Mouse (Mus musculus): ENCODE results near the gene Mesd. TPM values are rescaled to one million over a fixed set of nuclear protein-coding genes. Genes with fewer than 3 reads are reported as not detected.

The Mesd gene
- polyA plus RNA-seq, 1 experiment, result 26.3 TPM

GRCm38 (mm10) chr7:83896077-83896740 lies 11.9 kb downstream of the Mesd start:
- no peak for DNase-seq (ENCODE audit: low read depth)
- TF ChIP-seq CTCF (IDR thresholded peaks at IDR 0.05; ENCODE audit: borderline replicate concordance, extremely low read depth, insufficient read depth, insufficient read length) (no peak), POLR2A (IDR thresholded peaks at IDR 0.05; ENCODE audit: borderline replicate concordance, extremely low read depth, insufficient read depth, insufficient read length, poor library complexity, severe bottlenecking) (no peak)

- DNase-seq (ENCODE audit: low read depth), result no peak
- TF ChIP-seq CTCF (IDR thresholded peaks at IDR 0.05; ENCODE audit: borderline replicate concordance, extremely low read depth, insufficient read depth, insufficient read length) (no peak), POLR2A (IDR thresholded peaks at IDR 0.05; ENCODE audit: borderline replicate concordance, extremely low read depth, insufficient read depth, insufficient read length, poor library complexity, severe bottlenecking) (no peak)
Observed at GRCm38 (mm10) chr7:83898267-83898666, 14.0 kb downstream of the Mesd start.

GRCm38 (mm10) chr7:83900519-83900918 lies 16.3 kb downstream of the Mesd start:
- no peak for DNase-seq (ENCODE audit: low read depth)
- TF ChIP-seq CTCF (IDR thresholded peaks at IDR 0.05; ENCODE audit: borderline replicate concordance, extremely low read depth, insufficient read depth, insufficient read length), result no peak
- TF ChIP-seq POLR2A (IDR thresholded peaks at IDR 0.05; ENCODE audit: borderline replicate concordance, extremely low read depth, insufficient read depth, insufficient read length, poor library complexity, severe bottlenecking), result no peak

GRCm38 (mm10) chr7:83901425-83901824 lies 17.2 kb downstream of the Mesd start:
- DNase-seq (ENCODE audit: low read depth), result no peak
- no peak for TF ChIP-seq POLR2A (IDR thresholded peaks at IDR 0.05; ENCODE audit: borderline replicate concordance, extremely low read depth, insufficient read depth, insufficient read length, poor library complexity, severe bottlenecking)
- TF ChIP-seq CTCF (IDR thresholded peaks at IDR 0.05; ENCODE audit: borderline replicate concordance, extremely low read depth, insufficient read depth, insufficient read length), result no peak

- DNase-seq (ENCODE audit: low read depth), result no peak
- TF ChIP-seq CTCF (IDR thresholded peaks at IDR 0.05; ENCODE audit: borderline replicate concordance, extremely low read depth, insufficient read depth, insufficient read length) (no peak), POLR2A (IDR thresholded peaks at IDR 0.05; ENCODE audit: borderline replicate concordance, extremely low read depth, insufficient read depth, insufficient read length, poor library complexity, severe bottlenecking) (no peak)
Observed at GRCm38 (mm10) chr7:83902296-83903145, 18.3 kb downstream of the Mesd start.

GRCm38 (mm10) chr7:83904831-83905230 lies 20.6 kb downstream of the Mesd start:
- DNase-seq (ENCODE audit: low read depth), result no peak
- TF ChIP-seq CTCF (IDR thresholded peaks at IDR 0.05; ENCODE audit: borderline replicate concordance, extremely low read depth, insufficient read depth, insufficient read length) (no peak), POLR2A (IDR thresholded peaks at IDR 0.05; ENCODE audit: borderline replicate concordance, extremely low read depth, insufficient read depth, insufficient read length, poor library complexity, severe bottlenecking) (no peak)

- DNase-seq (ENCODE audit: low read depth), result no peak
- no peak for TF ChIP-seq CTCF (IDR thresholded peaks at IDR 0.05; ENCODE audit: borderline replicate concordance, extremely low read depth, insufficient read depth, insufficient read length)
- TF ChIP-seq POLR2A (IDR thresholded peaks at IDR 0.05; ENCODE audit: borderline replicate concordance, extremely low read depth, insufficient read depth, insufficient read length, poor library complexity, severe bottlenecking), result no peak
Observed at GRCm38 (mm10) chr7:83911909-83912308, 27.6 kb downstream of the Mesd start.

- no peak for DNase-seq (ENCODE audit: low read depth)
- TF ChIP-seq POLR2A (IDR thresholded peaks at IDR 0.05; ENCODE audit: borderline replicate concordance, extremely low read depth, insufficient read depth, insufficient read length, poor library complexity, severe bottlenecking) (no peak), CTCF (IDR thresholded peaks at IDR 0.05; ENCODE audit: borderline replicate concordance, extremely low read depth, insufficient read depth, insufficient read length) (no peak)
Observed at GRCm38 (mm10) chr7:83913405-83913932, 29.2 kb downstream of the Mesd start.

GRCm38 (mm10) chr7:83913995-83914394 lies 29.7 kb downstream of the Mesd start:
- no peak for DNase-seq (ENCODE audit: low read depth)
- TF ChIP-seq CTCF (IDR thresholded peaks at IDR 0.05; ENCODE audit: borderline replicate concordance, extremely low read depth, insufficient read depth, insufficient read length), result no peak
- no peak for TF ChIP-seq POLR2A (IDR thresholded peaks at IDR 0.05; ENCODE audit: borderline replicate concordance, extremely low read depth, insufficient read depth, insufficient read length, poor library complexity, severe bottlenecking)

GRCm38 (mm10) chr7:83914566-83914965 lies 30.3 kb downstream of the Mesd start:
- peak; percentile 89 for DNase-seq (ENCODE audit: low read depth)
- TF ChIP-seq POLR2A (IDR thresholded peaks at IDR 0.05; ENCODE audit: borderline replicate concordance, extremely low read depth, insufficient read depth, insufficient read length, poor library complexity, severe bottlenecking) (no peak), CTCF (IDR thresholded peaks at IDR 0.05; ENCODE audit: borderline replicate concordance, extremely low read depth, insufficient read depth, insufficient read length) (peak; percentile 90)

- peak; percentile 48 for DNase-seq (ENCODE audit: low read depth)
- TF ChIP-seq CTCF (IDR thresholded peaks at IDR 0.05; ENCODE audit: borderline replicate concordance, extremely low read depth, insufficient read depth, insufficient read length) (no peak), POLR2A (IDR thresholded peaks at IDR 0.05; ENCODE audit: borderline replicate concordance, extremely low read depth, insufficient read depth, insufficient read length, poor library complexity, severe bottlenecking) (no peak)
Observed at GRCm38 (mm10) chr7:83920241-83920640, 36.0 kb downstream of the Mesd start.

Data from brain, embryonic 14.5 days (tissue).